Mouse (Mus musculus) inflammation-experienced regulatory T-cells, adult 6 months (primary cell): Measurements from ENCODE around the gene Plac1. TPM values are rescaled to one million over a fixed set of nuclear protein-coding genes. Genes with fewer than 3 reads are reported as not detected.

Experiments
- ATAC-seq: one replicate; pipeline ENCODE4 v1.8.0; 2017
- polyA plus RNA-seq, 3 experiments: library from polyadenylated mRNA; unstranded; fragments of 100-300 nt; shearing (Covaris generic); gene quantifications; one replicate each; pipeline ENCODE4 v1.2.1; 2017

Gene Plac1
- polyA plus RNA-seq, 3 experiments from 2014 or later: not detected

DNA sequence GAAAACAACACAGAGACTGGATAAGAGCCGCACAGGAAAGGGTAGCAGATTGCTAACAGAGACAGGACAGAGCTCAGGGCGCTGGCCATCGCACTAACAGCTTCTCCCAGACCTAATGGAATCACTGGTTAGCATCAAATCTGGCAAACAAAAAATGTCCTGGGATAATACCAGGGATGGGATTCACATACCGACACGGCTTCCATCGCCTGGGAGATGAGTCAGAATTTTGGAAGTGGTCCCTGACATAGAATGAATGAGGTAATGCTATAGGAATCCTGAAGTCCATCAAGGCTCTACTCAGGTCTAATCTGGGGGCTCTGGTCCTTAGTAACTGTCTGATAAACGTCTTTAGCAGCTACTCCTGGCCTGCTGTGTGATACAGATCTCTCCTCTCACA, 140.0 kb downstream of the Plac1 start:
- no peak for ATAC-seq

DNA sequence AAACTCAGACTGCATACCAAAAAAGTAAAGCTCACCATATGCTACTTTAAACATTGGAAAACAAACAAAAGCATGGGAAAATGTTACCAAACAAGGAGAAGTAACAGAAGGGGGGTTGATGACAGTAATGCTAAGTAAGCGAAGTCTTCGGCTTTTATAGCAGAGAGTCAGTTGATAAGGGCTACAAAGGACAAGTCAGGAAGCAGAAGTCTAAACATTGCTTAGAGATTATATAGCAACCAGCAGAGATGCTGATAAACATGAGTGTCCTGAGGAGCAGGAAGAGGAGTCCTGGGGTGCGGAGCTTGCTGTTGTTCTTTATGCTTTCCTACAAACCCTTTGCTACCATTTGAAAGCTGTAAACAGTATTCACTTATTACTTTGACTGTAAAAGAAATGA, 140.6 kb downstream of the Plac1 start:
- ATAC-seq: no peak

GRCm38 (mm10) chrX:53098293-53098692, 141.6 kb downstream of the Plac1 start:
- ATAC-seq: no peak

GRCm38 (mm10) chrX:53097786-53098185, 142.1 kb downstream of the Plac1 start:
- no peak for ATAC-seq

DNA sequence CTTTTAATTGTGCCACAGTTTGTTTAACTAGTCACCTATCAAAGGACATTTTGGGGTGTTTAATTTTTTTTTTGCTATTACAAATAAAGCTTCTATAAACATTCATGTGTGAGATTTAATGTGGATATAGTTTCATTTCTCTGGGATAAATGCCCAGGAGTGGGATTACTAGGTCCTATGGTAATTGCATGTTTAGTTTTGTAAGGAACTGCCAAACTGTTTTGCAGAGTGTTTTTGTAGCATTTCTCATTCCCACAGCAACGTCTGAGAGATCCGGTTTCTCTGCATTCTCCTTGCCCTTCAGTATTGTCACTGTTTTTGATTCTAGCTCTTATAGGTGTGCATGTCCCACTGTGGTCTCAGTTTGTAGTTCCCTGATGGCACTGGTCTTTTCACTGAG, 146.5 kb downstream of the Plac1 start:
- no peak for ATAC-seq

GRCm38 (mm10) chrX:53088663-53089292, 151.1 kb downstream of the Plac1 start:
- no peak for ATAC-seq

DNA sequence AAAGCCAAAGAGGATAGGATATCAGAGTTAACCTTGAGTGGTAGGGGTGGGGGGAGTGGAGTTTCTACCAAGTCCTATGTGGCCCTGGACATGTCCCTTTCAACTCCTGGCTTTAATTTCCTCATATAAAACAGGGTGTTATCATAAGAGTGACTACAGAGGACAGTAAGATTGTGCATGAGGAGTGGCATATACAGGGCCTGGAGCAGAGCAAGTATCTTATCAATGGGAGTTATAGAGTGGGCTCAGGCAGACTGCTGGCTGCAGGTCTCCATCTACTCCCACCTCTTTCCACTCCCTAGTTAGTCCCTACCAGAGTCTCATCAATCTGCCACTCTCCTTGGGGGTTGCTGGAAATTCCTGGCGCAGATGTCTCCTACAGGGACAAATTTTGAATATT, 152.7 kb downstream of the Plac1 start:
- no peak for ATAC-seq

DNA sequence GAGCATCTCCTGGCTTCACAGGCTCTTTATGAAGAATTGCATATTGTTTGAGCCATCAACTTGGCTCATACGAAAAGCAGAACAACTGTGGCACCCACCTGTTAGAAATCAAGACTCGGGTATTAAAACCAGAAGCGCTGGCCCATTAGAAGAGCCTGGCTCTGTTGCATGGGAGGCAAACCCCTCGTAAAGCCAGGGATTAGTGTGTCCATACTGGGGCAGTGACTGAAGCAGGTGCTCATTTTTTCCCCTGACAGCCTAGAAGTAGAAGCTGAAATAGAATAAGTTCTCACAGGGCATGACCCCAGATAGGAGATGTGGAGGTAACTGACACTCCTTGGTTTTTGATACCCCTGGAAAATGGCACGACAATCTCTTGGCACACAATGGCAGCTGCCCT, 154.4 kb downstream of the Plac1 start:
- no peak for ATAC-seq

GRCm38 (mm10) chrX:53064406-53064805, 175.5 kb downstream of the Plac1 start:
- no peak for ATAC-seq

DNA sequence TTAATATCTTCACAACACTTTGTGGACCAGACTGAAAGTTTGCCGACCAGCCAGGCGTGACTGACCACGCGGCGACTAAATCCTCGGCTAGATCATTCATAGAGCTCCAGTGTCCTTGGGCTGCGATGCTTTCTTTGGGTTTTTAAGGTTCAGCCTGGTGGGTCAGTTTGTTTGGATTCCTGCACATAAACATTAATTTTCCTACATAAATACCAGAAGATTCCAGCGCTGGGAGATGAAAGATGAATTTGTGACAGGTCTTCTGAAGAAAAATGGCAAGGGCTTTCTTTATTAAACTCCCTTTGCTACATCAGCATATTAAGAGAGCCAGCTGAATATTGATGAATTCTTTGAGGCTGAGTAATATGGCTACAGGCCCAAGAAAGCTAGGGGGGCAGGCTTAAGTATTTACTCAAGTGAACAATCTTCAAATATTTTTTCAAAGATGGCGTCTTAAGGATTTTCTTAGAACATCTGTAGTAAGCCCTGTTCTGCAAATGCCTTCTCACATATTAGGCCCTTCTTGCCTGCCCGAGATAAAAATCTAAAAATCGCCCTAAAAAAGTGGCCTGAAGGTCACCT, 180.4 kb downstream of the Plac1 start:
- ATAC-seq: no peak

- no peak for ATAC-seq
Measured at GRCm38 (mm10) chrX:53058459-53059280, 181.2 kb downstream of the Plac1 start.

GRCm38 (mm10) chrX:53057760-53058090, 182.2 kb downstream of the Plac1 start:
- no peak for ATAC-seq

GRCm38 (mm10) chrX:53057054-53057759, 182.7 kb downstream of the Plac1 start:
- ATAC-seq: peak; percentile 76

- no peak for ATAC-seq
Measured at GRCm38 (mm10) chrX:53056627-53057026, 183.3 kb downstream of the Plac1 start.

DNA sequence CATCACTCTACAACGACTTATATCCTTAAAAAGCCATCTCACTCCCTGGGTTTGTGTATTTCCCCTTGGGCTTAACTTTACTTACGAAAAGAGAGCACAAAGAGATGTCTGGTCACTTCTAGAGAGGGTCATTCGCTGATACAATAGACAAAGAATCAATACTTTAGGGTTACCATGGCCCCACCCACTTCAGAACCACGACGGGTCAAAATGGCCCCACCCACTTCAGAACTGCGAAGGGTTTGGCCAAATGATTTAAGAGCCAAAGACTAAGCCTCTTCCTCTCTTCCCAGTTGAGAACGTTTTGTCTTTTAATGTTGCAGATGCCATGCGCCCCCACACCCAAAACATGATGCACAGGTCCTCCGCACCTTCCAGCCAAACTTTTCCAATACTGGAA, 184.1 kb downstream of the Plac1 start:
- ATAC-seq: no peak

DNA sequence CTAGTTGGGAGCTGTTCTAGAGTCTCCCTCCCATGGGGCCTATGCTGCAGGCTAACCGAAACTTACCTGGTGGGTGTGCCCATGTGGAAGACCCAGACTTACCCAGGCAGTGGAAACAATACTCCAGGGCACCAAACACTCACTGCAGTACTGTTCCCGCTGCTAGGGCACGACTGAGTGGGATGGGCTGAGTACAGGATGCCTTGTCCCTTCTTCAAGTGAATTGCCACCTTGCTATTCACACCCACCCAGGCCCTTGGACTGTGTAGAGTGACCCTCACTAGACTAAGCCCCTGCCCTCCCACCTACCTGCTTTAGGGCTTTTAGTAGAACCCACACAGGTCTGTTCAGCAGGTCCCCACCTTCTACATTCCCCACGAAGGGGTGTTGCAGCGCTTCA, 186.0 kb downstream of the Plac1 start:
- ATAC-seq: no peak

- ATAC-seq: no peak
Measured at GRCm38 (mm10) chrX:53052652-53053500, 187.0 kb downstream of the Plac1 start.

DNA sequence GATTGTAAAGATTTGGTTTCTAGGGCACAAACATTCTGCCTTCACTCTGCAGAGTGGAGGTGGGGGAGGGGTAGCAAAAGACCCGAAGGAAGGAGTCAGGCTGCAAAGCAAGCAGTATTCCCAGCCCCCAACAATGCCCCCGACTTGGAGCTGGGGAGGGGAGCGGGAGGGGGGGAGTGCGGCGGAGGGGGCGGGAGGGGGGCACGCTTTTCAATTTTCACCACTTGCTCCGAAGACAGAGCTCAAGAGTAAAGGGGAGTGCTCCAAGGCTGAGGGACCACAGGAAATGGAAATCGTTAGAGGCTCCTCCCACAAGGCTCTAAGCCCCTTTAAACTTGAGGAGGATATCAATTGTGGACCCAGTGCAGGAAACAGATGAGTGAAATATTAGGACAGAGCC, 189.6 kb downstream of the Plac1 start:
- no peak for ATAC-seq

- no peak for ATAC-seq
Measured at GRCm38 (mm10) chrX:53049196-53049595, 190.7 kb downstream of the Plac1 start.

DNA sequence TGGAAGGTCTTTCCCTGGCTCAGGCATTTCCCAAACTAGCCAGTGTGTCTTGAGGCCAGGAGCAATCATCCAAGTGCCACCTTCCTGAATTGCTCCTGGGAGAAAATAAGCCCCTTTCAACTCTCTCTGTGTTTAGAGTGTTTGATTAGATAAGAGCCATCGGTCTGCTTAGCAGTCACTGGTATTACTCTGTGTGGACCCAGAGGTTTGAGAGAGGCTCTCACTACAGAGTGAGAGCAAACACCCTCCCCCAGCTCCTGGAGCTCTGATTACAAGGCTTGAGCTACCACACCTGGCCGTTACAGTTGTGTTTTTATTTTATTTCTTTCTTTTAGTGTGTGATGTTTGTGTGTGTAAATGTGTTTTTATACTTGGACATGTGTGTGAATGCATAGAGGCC, 193.0 kb downstream of the Plac1 start:
- no peak for ATAC-seq

DNA sequence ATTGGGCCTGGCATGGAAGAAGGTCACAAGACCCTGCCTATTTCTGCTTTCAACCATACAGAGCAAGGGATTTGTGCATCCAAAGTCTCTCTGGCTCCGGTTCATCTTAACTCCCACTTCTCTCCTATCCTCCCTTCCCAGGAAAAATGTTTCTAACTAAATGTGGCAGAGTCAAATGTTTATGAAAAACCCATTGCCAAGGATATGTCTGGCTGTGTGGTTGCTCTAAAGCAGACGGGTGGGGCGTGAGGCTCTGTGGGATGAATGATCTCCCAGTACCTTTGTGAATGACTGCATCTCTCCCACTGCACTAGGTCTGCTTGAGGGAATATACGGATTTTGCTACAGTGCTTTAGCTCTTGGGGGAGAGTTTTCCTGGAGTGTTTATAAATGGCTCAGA, 193.9 kb downstream of the Plac1 start:
- ATAC-seq: no peak

DNA sequence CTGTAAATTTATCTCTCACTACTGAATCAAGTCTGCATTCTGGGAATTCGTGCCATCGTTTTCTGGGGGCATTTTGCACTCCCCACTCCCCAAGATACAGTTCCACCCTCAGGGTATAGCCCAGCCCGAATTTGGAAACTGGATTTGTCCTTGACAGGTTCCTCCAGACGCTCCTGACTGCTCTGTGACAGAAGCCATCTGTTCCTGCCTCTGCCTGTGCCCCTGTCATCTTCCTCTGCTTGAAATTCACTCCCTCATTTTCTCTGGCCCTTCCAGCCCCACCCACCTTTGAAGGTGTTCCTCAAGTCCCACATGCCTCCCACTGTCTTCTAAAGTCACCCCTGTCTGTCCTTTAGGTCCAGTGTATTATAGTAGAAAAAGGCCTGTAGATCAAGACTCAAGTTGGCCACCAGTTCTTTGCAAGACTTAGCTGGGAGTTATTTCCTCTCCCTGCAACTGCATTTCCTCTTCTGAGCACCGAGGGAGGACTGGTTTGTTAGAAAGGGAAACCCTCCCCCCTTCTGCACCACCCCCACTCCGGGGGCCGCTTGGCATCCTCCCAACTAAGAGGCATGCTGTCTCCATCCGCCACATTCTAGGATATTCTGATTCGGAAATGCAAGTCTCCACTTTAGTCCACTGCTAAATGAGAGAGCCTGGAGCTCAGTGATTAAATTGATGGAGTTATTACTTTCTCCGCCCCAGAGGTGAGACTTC, 194.6 kb downstream of the Plac1 start:
- no peak for ATAC-seq
